Comparison of ENCODE assay signal across 9 mouse cellular contexts in the genomic region with DNA sequence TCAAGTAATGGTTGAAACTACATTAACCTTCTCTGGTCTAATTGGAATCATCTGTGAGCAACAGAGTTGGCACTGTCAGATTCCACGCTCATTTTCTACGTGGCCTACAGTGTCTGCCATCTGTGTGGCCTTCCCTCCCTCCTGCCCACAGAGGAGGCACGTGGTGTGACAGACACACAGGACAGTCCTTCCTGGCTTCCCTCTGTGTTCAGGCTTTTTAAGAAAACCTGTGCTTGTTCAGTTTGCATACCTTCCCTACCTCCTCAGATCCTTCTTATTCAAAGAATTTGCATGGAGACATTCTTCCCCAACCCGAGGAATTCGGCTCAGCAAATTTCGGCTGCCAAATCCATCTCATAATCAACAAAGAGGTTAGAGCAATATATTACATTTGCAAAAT.
DNase-seq lines count a peak whose midpoint lies in the region; ATAC-seq and TF ChIP-seq lines count a peak whose summit lies in the region.
"Had no signal": no experiment of that assay in that cellular context is flagged by ENCODE, and none has a peak within 500 bp of the region (broad histone marks: within the 10 kb centered on the region; RNA-seq: fewer than 3 reads in every experiment).

No protein-coding gene starts in this region.

- no peaks in the 10 kb centered on the region for H3K36me3 ChIP-seq in limb, embryonic 12.5 days
- H3K36me3 ChIP-seq in limb, embryonic 10.5 days: no peaks in the 10 kb centered on the region
- H3K36me3 ChIP-seq in midbrain, postnatal 0 days (ENCODE audit: insufficient read depth, low read length): no peaks in the 10 kb centered on the region

- TF ChIP-seq CTCF in midbrain, postnatal 0 days (IDR thresholded peaks at IDR 0.05): no peak

- H3K9me3 ChIP-seq in limb, embryonic 12.5 days: no peaks in the 10 kb centered on the region
- no peaks in the 10 kb centered on the region for H3K9me3 ChIP-seq in limb, embryonic 10.5 days (replicated peaks)
- no peaks in the 10 kb centered on the region for H3K9me3 ChIP-seq in midbrain, postnatal 0 days (ENCODE audit: low read length)

- peaks cover 24% of the 10 kb centered on the region for H3K4me1 ChIP-seq in limb, embryonic 12.5 days (replicated peaks)
- H3K4me1 ChIP-seq in limb, embryonic 10.5 days: peaks cover 21% of the 10 kb centered on the region
- H3K4me1 ChIP-seq in midbrain, postnatal 0 days (ENCODE audit: insufficient read depth, low read length): no peaks in the 10 kb centered on the region

- no peak overlapping the region for H3K4me2 ChIP-seq in limb, embryonic 12.5 days
- no peak overlapping the region for H3K4me2 ChIP-seq in midbrain, postnatal 0 days (ENCODE audit: low read depth, low read length, poor library complexity, severe bottlenecking)

- no peak overlapping the region for H3K9ac ChIP-seq in limb, embryonic 12.5 days (replicated peaks)
- H3K9ac ChIP-seq in midbrain, postnatal 0 days (replicated peaks; ENCODE audit: low read length, poor library complexity, severe bottlenecking): no peak overlapping the region

- WGBS in limb, embryonic 12.5 days: 34% methylated on average over 6 of the region's 6 CpGs
- WGBS in limb, embryonic 10.5 days: 55% methylated on average over 6 of the region's 6 CpGs
- 38% methylated on average over 6 of the region's 6 CpGs for WGBS in midbrain, postnatal 0 days

- H3K4me3 ChIP-seq in limb, embryonic 12.5 days (replicated peaks): no peak overlapping the region
- no peak overlapping the region for H3K4me3 ChIP-seq in limb, embryonic 10.5 days
- no peak overlapping the region for H3K4me3 ChIP-seq in midbrain, postnatal 0 days (ENCODE audit: low read depth, low read length)

- no peak for ATAC-seq in limb, embryonic 12.5 days (ENCODE audit: insufficient number of reproducible peaks, insufficient read depth, low FRiP score, low TSS enrichment, low read depth)
- no peak for ATAC-seq in midbrain, postnatal 0 days (ENCODE audit: low FRiP score)
- no peak for ATAC-seq in activated CD4-positive, CD25-positive, alpha-beta regulatory T cell, adult 4 months

- peak overlapping the region; percentile 73 for H3K27ac ChIP-seq in limb, embryonic 12.5 days
- no peak overlapping the region for H3K27ac ChIP-seq in limb, embryonic 10.5 days
- H3K27ac ChIP-seq in midbrain, postnatal 0 days (ENCODE audit: low read depth, low read length): no peak overlapping the region

- peak; percentile 24 for DNase-seq in embryo, embryonic 10 days (ENCODE audit: low spot score)
- DNase-seq in embryo, embryonic 9.5 days (ENCODE audit: extremely low spot score): no peak
- no peak for DNase-seq in limb, embryonic 10.5 days (ENCODE audit: low spot score)
- DNase-seq in cerebellum, postnatal 25 days: peak; percentile 59 to 76
- DNase-seq in midbrain, postnatal 0 days (ENCODE audit: low spot score): peak; percentile 28
- DNase-seq in spleen, adult 12 weeks (ENCODE audit: low spot score): no peak
- DNase-seq: kidney, adult 8-10 months had no signal

- H3K27me3 ChIP-seq in limb, embryonic 12.5 days: no peaks in the 10 kb centered on the region
- no peaks in the 10 kb centered on the region for H3K27me3 ChIP-seq in limb, embryonic 10.5 days (ENCODE audit: low read depth, poor library complexity, severe bottlenecking)
- H3K27me3 ChIP-seq in midbrain, postnatal 0 days (ENCODE audit: insufficient read depth, low read length): no peaks in the 10 kb centered on the region

Comparison
In these comparisons a context has a peak if more than half of its experiments do, and no peak if none do; other contexts are left out.
1. DNase-seq: peak in embryo, embryonic 10 days (single experiment), cerebellum, postnatal 25 days (2 of 2) and midbrain, postnatal 0 days (single experiment); none in embryo, embryonic 9.5 days (single experiment), limb, embryonic 10.5 days (single experiment) and spleen, adult 12 weeks (single experiment).